Mouse (Mus musculus) liver, postnatal 0 days (tissue): ENCODE measurements around the gene Polr1e. TPM values are rescaled to one million over a fixed set of nuclear protein-coding genes. Genes with fewer than 3 reads are reported as not detected.
"Not testable (repeated sequence)": the region's sequence is repeated elsewhere in the genome, so short reads cannot be mapped to it uniquely, and the experiment has no call there.

Experiments used
- ATAC-seq: fragments of 200-750 bp; cut with Nextera tagmentation; 2 replicates; pipeline ENCODE4 v1.8.0; 2017; ENCODE audit warnings: mild to moderate bottlenecking, moderate library complexity
- DNase-seq: peaks from one replicate; pipeline ENCODE4 v3.0.0-alpha.2; 2016
- H3K27ac ChIP-seq: fragments of 300-500 bp; sonication (generic); 2 replicates; pipeline ENCODE4 v1.5.1; 2014; ENCODE audit warnings: antibody characterized with exemption, moderate library complexity, mild to moderate bottlenecking, low read depth
- H3K27me3 ChIP-seq: fragments of 300-500 bp; sonication (generic); 2 replicates; pipeline ENCODE4 v1.6.1; 2014; ENCODE audit warnings: low read length, control low read depth, mixed read lengths; ENCODE audit not compliant: insufficient read depth
- H3K36me3 ChIP-seq: fragments of 300-500 bp; sonication (generic); replicated peaks from 2 replicates; pipeline ENCODE4 v1.6.1; 2014; ENCODE audit warnings: mild to moderate bottlenecking, control low read depth, low read length, moderate library complexity, mixed read lengths; ENCODE audit not compliant: insufficient read depth
- H3K4me1 ChIP-seq: fragments of 300-500 bp; sonication (generic); 2 replicates; pipeline ENCODE4 v1.6.1; 2014; ENCODE audit warnings: antibody characterized with exemption, mild to moderate bottlenecking, control low read depth; ENCODE audit not compliant: insufficient read depth
- H3K4me2 ChIP-seq: fragments of 300-500 bp; sonication (generic); 2 replicates; pipeline ENCODE4 v1.6.1; 2014; ENCODE audit warnings: low read depth, mild to moderate bottlenecking, low read length, moderate library complexity, mixed read lengths
- H3K4me3 ChIP-seq: fragments of 300-500 bp; sonication (generic); 2 replicates; pipeline ENCODE4 v1.5.1; 2014; ENCODE audit warnings: low read depth, low read length
- H3K9ac ChIP-seq: fragments of 300-500 bp; sonication (generic); replicated peaks from 2 replicates; pipeline ENCODE4 v1.6.1; 2014; ENCODE audit warnings: mild to moderate bottlenecking, moderate library complexity
- H3K9me3 ChIP-seq: fragments of 300-500 bp; sonication (generic); 2 replicates; pipeline ENCODE4 v1.6.1; 2016; ENCODE audit warnings: mild to moderate bottlenecking, control low read depth, low read length, mixed read lengths
- CTCF ChIP-seq: sonication (generic); IDR thresholded peaks from 2 replicates; pipeline ENCODE4 v1.5.1; 2016; ENCODE audit warnings: antibody characterized with exemption, low read depth
- EP300 ChIP-seq: IDR thresholded peaks from 2 replicates; pipeline ENCODE4 v1.6.1; 2016; ENCODE audit warnings: antibody characterized with exemption, low read depth, mild to moderate bottlenecking
- WGBS: fragments of 180-500 bp; shearing (Covaris S2); extraction: QIAGEN DNeasy Blood & Tissue Kit; methylation state at CpG from one replicate; pipeline ENCODE4 v1.1.7; 2014; ENCODE audit not compliant: insufficient replicate concordance; 5-methylcytosine and 5-hydroxymethylcytosine counted together
- polyA plus RNA-seq: library from polyadenylated mRNA; unstranded; fragments of >200 nt; fragmentation: Nextera tagmentation; extraction: Ambion mirVana; gene quantifications from 2 replicates; pipeline ENCODE4 v1.2.1, GENCODE M21; 2015

Polr1e gene
- polyA plus RNA-seq, 1 experiment from 2014 or later, result 11.0 TPM

- H3K4me1 ChIP-seq, result no peaks in the 10 kb centered on the region; the same call in 1 of the 2 replicates
- no peak overlapping the region for H3K4me3 ChIP-seq
- 39% methylated on average over 9 of the region's 9 CpGs for WGBS
- H3K9ac ChIP-seq, result no peak overlapping the region
- no peaks in the 10 kb centered on the region for H3K9me3 ChIP-seq
- DNase-seq (no peak), ATAC-seq (no peak)
- TF ChIP-seq EP300 (no peak), CTCF (no peak)
- H3K36me3 ChIP-seq, result peaks cover 15% of the 10 kb centered on the region
- no peak overlapping the region for H3K27ac ChIP-seq
- no peak overlapping the region for H3K4me2 ChIP-seq
- no peaks in the 10 kb centered on the region for H3K27me3 ChIP-seq
Observed at GRCm38 (mm10) chr4:45032586-45032985, 14.2 kb downstream of the Polr1e start.

GRCm38 (mm10) chr4:45034693-45035628 is 16.6 kb downstream of the Polr1e start:
- peak; percentile 48; the same call in 1 of the 2 replicates for ATAC-seq
- WGBS, result 65% methylated on average over 16 of the region's 16 CpGs
- Histone ChIP-seq H3K4me3 (no peak overlapping the region), H3K4me1 (no peaks in the 10 kb centered on the region; the same call in 1 of the 2 replicates), H3K27ac (no peak overlapping the region), H3K27me3 (no peaks in the 10 kb centered on the region), H3K9me3 (no peaks in the 10 kb centered on the region), H3K4me2 (no peak overlapping the region), H3K36me3 (peaks cover 9% of the 10 kb centered on the region), H3K9ac (no peak overlapping the region)
- peak; percentile 63 for DNase-seq
- TF ChIP-seq EP300 (no peak), CTCF (no peak)

- Histone ChIP-seq H3K9ac (no peak overlapping the region), H3K27ac (no peak overlapping the region), H3K36me3 (peaks cover 6% of the 10 kb centered on the region), H3K4me2 (no peak overlapping the region), H3K4me3 (no peak overlapping the region), H3K4me1 (no peaks in the 10 kb centered on the region; the same call in 1 of the 2 replicates), H3K27me3 (no peaks in the 10 kb centered on the region), H3K9me3 (no peaks in the 10 kb centered on the region)
- no peak for TF ChIP-seq EP300
- no peak for TF ChIP-seq CTCF
- DNase-seq (no peak), ATAC-seq (no peak)
- WGBS, result 62% methylated on average over 10 of the region's 10 CpGs
Observed at GRCm38 (mm10) chr4:45036048-45036447, 17.7 kb downstream of the Polr1e start.

DNA sequence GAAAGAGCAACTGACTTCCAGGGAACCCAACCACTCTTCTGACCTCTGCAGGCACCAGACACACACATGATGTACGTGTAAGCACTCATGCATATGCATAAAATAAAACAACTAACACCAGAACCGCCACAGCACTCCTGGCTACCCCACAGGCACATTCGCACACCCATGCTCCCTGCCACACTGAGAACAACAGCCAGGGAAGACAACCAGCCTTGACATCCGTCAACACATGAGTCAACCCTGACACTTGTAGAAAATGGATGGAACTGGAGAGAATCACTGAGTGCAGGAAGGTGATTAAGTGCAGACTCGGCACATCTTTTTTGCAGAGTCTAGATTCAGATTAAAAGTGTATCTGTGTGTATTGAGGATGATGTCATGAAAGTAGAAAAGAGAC is 18.2 kb downstream of the Polr1e start:
- 71% methylated on average over 5 of the region's 5 CpGs for WGBS
- Histone ChIP-seq H3K4me2 (no peak overlapping the region), H3K27me3 (no peaks in the 10 kb centered on the region), H3K4me3 (no peak overlapping the region), H3K9ac (no peak overlapping the region), H3K27ac (no peak overlapping the region), H3K9me3 (no peaks in the 10 kb centered on the region), H3K4me1 (no peaks in the 10 kb centered on the region; the same call in 1 of the 2 replicates), H3K36me3 (peaks cover 6% of the 10 kb centered on the region)
- no peak for ATAC-seq
- TF ChIP-seq EP300 (no peak), CTCF (no peak)
- DNase-seq, result no peak

DNA sequence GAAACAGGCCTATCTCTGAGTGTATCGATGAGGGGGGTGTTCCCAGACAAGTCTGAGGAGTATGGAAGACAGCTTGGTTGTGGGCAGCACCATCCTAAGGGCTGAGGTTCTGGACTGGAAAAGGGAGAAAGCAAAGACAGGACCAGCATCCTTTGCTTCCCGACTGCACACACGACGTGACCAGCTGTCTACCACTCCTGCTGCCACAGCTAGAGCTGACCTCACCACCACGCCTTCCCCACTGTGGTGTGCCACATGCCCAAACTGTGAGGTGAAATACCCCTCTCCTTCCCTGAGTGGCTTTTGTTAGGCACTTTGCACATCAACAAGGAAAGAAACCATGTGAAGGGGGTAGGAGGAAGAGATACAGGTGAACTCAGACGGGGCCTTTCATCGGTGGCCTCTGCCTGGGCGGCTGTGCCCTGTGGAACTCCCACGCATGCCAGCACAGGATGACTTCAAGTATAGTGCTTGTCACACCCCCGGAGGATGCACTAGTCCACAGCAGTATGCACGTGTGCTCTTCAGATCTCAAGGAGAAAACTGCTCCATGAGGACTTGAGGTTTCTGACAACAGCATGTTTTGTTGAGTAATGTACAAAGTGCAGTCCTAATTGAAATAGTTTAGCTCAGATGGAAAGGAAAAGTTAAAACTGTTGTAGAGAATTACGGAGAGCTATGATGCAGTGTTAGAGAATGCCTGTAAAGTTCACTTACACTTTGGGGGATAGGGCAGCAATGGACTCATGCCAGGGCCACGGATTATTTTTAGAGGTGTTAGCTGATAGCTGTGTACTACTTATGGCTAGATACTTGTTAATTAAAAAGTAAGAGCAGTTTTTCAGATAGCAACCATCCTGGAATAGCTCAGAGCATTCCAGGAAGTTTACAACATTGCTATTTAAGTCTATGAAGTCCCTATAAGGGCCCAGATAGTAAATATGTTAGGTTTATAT is 19.4 kb downstream of the Polr1e start:
- Histone ChIP-seq H3K27me3 (no peaks in the 10 kb centered on the region), H3K4me3 (no peak overlapping the region), H3K4me1 (no peaks in the 10 kb centered on the region; the same call in 1 of the 2 replicates), H3K27ac (no peak overlapping the region), H3K36me3 (peaks cover 6% of the 10 kb centered on the region), H3K4me2 (no peak overlapping the region), H3K9me3 (no peaks in the 10 kb centered on the region), H3K9ac (no peak overlapping the region)
- TF ChIP-seq CTCF, result no peak
- TF ChIP-seq EP300, result no peak
- WGBS, result 81% methylated on average over 13 of the region's 13 CpGs
- ATAC-seq (no peak), DNase-seq (no peak)

DNA sequence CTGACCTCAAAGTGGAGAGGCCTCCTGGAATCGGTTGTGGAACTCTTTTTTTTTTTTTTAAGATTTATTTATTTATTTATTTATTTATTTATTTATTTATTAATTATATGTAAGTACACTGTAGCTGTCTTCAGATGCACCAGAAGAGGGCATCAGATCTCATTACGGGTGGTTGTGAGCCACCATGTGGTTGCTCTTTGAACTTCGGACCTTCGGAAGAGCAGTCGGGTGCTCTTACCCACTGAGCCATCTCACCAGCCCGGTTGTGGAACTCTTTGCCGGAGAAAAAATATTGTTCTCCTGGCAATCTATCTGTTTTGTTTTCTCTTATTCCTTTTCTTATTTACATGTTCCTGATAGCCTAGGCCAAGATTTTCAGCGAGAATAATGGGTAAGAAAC is 20.5 kb downstream of the Polr1e start:
- H3K27ac ChIP-seq, H3K27me3 ChIP-seq, H3K9me3 ChIP-seq, ATAC-seq, H3K9ac ChIP-seq, H3K4me3 ChIP-seq, H3K4me2 ChIP-seq, H3K4me1 ChIP-seq, H3K36me3 ChIP-seq, DNase-seq: not testable (repeated sequence)
- WGBS, result 47% methylated on average over 8 of the region's 8 CpGs
- TF ChIP-seq CTCF, result peak; percentile 45

DNA sequence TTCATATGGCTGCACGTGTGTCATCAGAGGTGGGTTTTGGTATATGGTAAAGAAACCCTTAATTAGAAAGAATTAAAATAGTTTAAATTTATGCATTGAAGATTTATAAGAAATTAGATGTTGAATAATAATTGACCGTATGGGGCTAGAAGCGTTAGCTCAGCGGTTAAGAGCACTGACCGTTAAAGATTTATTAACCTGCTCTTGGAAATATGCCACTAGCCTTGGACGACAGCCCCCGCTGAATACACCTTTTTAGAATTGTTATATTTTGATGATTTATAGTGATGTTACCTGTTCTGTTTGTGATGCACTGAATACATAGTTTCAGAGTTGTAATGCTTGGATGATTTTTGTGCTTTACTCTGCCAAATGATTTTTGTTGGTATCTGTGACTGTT is 21.2 kb downstream of the Polr1e start:
- WGBS, result 83% methylated on average over 7 of the region's 7 CpGs
- not testable (repeated sequence) for H3K9ac ChIP-seq, H3K4me2 ChIP-seq, H3K27me3 ChIP-seq, DNase-seq, H3K27ac ChIP-seq, H3K4me1 ChIP-seq, ATAC-seq, H3K36me3 ChIP-seq, H3K4me3 ChIP-seq, H3K9me3 ChIP-seq
